ENCODE assay signal across 14 mouse cellular contexts in genomic region chr17:88381106-88381505, GRCm38 (mm10). TPM values are rescaled to one million over a fixed set of nuclear protein-coding genes. Genes with fewer than 3 reads are reported as not detected.
A peak's percentile ranks its signal among the peaks of the same experiment; 100 is the strongest.
DNase-seq lines count a peak whose midpoint lies in the region; ATAC-seq and TF ChIP-seq lines count a peak whose summit lies in the region.
"Had no signal": no experiment of that assay in that cellular context is flagged by ENCODE, and none has a peak within 500 bp of the region (broad histone marks: within the 10 kb centered on the region; RNA-seq: fewer than 3 reads in every experiment).

No protein-coding gene starts in this region.

- 53% methylated on average over 9 of the region's 9 CpGs for WGBS in stomach, postnatal 0 days

- TF ChIP-seq CTCF in gastrocnemius, adult 2 months (IDR thresholded peaks at IDR 0.05): peak; percentile 40
- peak; percentile 41 for TF ChIP-seq CTCF in stomach, postnatal 0 days (IDR thresholded peaks at IDR 0.05; ENCODE audit: low read depth)

- intact Hi-C loops in gastrocnemius, adult 2 months (cut with DNase I): loop anchor here (5.0 kb wide), 1 partner anchor 124 kb away; no protein-coding TSS in a partner anchor
- intact Hi-C loops in gastrocnemius, postnatal 36 days (cut with DNase I): loop anchor here (5.0 kb wide), 1 partner anchor 124 kb away; no protein-coding TSS in a partner anchor
- intact Hi-C loops in left cerebral cortex, postnatal 14 days (cut with DNase I): no loop called here

- ATAC-seq in stomach, postnatal 0 days (ENCODE audit: low FRiP score, low TSS enrichment): no peak
- ATAC-seq: forebrain, embryonic 15.5 days had no signal

- no peaks in the 10 kb centered on the region for H3K27me3 ChIP-seq in stomach, postnatal 0 days (ENCODE audit: control insufficient read depth, insufficient read depth, low read length)
- H3K27me3 ChIP-seq: embryonic facial prominence, embryonic 15.5 days; forebrain, embryonic 15.5 days had no signal

- DNase-seq in gastrocnemius, adult 2 months: peak; percentile 56
- no peak for DNase-seq in gastrocnemius, postnatal 36 days
- DNase-seq in kidney, postnatal 25 days: peak; percentile 21 to 33
- DNase-seq in kidney, adult 8-10 months: no peak
- peak; percentile 10 for DNase-seq in thymus, postnatal 0 days (ENCODE audit: low spot score)
- no peak for DNase-seq in thymus, postnatal 25 days
- DNase-seq in stomach, postnatal 0 days (ENCODE audit: low spot score): no peak
- DNase-seq in left cerebral cortex, postnatal 14 days (ENCODE audit: low spot score in 2 of 2): no peak
- DNase-seq: adrenal gland, postnatal 25 days; cerebellum, adult 8-10 months; left cerebral cortex, postnatal 4 days; lung, embryonic 14.5 days had no signal

- no peak overlapping the region for H3K9ac ChIP-seq in stomach, postnatal 0 days (ENCODE audit: low read length)
- H3K9ac ChIP-seq: embryonic facial prominence, embryonic 15.5 days; forebrain, embryonic 15.5 days; lung, embryonic 14.5 days had no signal

- no peaks in the 10 kb centered on the region for H3K36me3 ChIP-seq in stomach, postnatal 0 days (ENCODE audit: control insufficient read depth, insufficient read depth, low read length)
- H3K36me3 ChIP-seq: embryonic facial prominence, embryonic 15.5 days; forebrain, embryonic 15.5 days had no signal

- H3K4me2 ChIP-seq in stomach, postnatal 0 days (replicated peaks; ENCODE audit: low read depth): no peak overlapping the region
- H3K4me2 ChIP-seq: embryonic facial prominence, embryonic 15.5 days; forebrain, embryonic 15.5 days; lung, embryonic 14.5 days had no signal

- H3K4me3 ChIP-seq in gastrocnemius, adult 2 months: no peak overlapping the region
- no peak overlapping the region for H3K4me3 ChIP-seq in stomach, postnatal 0 days (ENCODE audit: low read depth, low read length)
- H3K4me3 ChIP-seq: embryonic facial prominence, embryonic 15.5 days; forebrain, embryonic 15.5 days had no signal

- H3K4me1 ChIP-seq in stomach, postnatal 0 days (replicated peaks; ENCODE audit: control insufficient read depth, insufficient read depth): no peaks in the 10 kb centered on the region
- H3K4me1 ChIP-seq: embryonic facial prominence, embryonic 15.5 days; forebrain, embryonic 15.5 days had no signal

- H3K9me3 ChIP-seq in stomach, postnatal 0 days (ENCODE audit: control insufficient read depth, low read length): no peaks in the 10 kb centered on the region
- H3K9me3 ChIP-seq: embryonic facial prominence, embryonic 15.5 days; forebrain, embryonic 15.5 days had no signal

- H3K27ac ChIP-seq in gastrocnemius, adult 2 months: no peak overlapping the region
- H3K27ac ChIP-seq in stomach, postnatal 0 days (replicated peaks): no peak overlapping the region
- H3K27ac ChIP-seq: embryonic facial prominence, embryonic 15.5 days; forebrain, embryonic 15.5 days had no signal

- no peak for TF ChIP-seq EP300 in stomach, postnatal 0 days (optimal IDR thresholded peaks at IDR 0.05)

RNA-seq across cellular contexts. Expression of gene Foxn2, which starts 59.4 kb away (rescaled TPM):
- 10 to 100 TPM; 10.6 to 12.9 TPM for total RNA-seq in gastrocnemius, adult 2 months (2021)
- 10 to 100 TPM in 1 of 2 experiments, 1 to 10 TPM in 1; 8.8 to 13.4 TPM for total RNA-seq in gastrocnemius, postnatal 36 days (2021)
- polyA plus RNA-seq in thymus, postnatal 0 days (2015; fragmentation: Nextera tagmentation; extraction: Ambion mirVana): 16.1 and 19.4 TPM in 2 replicates
- polyA plus RNA-seq in stomach, postnatal 0 days (2015; fragmentation: Nextera tagmentation; extraction: Ambion mirVana): 8.2 and 8.6 TPM in 2 replicates
- 10 to 100 TPM; 11.5 to 12.1 TPM for total RNA-seq in left cerebral cortex, postnatal 14 days (2021)

Comparison
In these comparisons a context has a peak if more than half of its experiments do, and no peak if none do; other contexts are left out.
1. DNase-seq: peak in gastrocnemius, adult 2 months (single experiment), kidney, postnatal 25 days (2 of 2) and thymus, postnatal 0 days (single experiment); none in gastrocnemius, postnatal 36 days (0 of 2), kidney, adult 8-10 months (0 of 2), thymus, postnatal 25 days (single experiment), stomach, postnatal 0 days (single experiment) and left cerebral cortex, postnatal 14 days (0 of 2).